Mouse (Mus musculus) heart, postnatal 14 days (tissue): ENCODE data around the gene Wipi1. TPM values are rescaled to one million over a fixed set of nuclear protein-coding genes. Genes with fewer than 3 reads are reported as not detected.

Source experiments
- DNase-seq, 2 experiments: peaks; one replicate each; pipeline ENCODE4 v3.0.0; 2021 to 2022
- intact Hi-C: fragments of 180-260 bp; cut with DNase I; formaldehyde crosslinking; loops from one replicate; pipeline ENCODE4 v1.15.1; 2025
- total RNA-seq, 2 experiments: library from RNA; stranded (reverse); gene quantifications; 2 replicates each; pipeline ENCODE4 v1.2.3; 2021

Wipi1 gene
- total RNA-seq, 2 experiments from 2014 or later: 98.4 to 101 TPM

DNA sequence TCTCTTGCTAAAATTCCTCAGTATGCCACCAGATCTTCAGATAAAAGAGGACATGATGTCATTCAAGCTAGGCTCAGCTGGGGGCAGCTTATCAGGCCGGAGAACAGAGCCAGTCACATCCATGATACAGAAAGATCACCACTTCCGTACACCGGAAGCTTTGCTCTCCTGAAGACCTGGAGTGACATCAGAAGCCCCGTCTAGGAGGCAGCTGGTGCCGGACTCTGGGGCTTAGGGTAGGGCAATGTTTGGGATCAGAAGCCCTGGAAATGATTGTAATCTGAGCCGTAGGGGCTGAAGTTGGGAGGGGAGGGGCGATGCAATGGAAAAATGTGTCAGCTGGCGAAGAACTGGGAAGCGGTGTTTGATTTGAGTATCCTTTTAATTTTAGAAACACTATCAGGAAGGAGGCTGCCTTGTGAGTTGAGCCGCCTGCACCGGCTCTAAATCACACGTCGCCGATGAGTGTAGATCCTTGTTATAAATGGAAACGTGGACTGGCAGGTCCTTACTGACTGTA, 10.8 kb upstream of the Wipi1 start:
- intact Hi-C loops: loop anchor here (5.0 kb wide), 1 partner anchor 380 kb away; no protein-coding TSS in a partner anchor
- peak; percentile 28 to 29 for DNase-seq

DNA sequence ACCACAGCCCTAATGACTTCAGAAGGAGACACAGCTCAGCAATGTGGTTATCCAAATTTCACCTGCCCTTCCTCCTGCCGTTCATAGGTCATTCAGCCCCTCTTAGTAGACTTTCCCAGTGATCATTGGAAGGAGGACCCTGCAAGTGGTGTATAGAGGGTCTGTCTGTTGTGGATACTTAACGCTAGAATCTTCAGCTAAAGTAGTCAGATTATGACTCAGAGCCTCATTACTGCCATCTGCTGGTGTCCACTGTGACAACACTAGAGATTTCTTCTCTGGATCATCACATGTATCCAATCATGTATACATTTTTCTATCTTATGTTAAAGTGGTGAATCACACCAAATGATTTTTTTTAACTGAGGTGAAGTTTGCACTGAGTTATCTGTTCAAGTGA, 9.4 kb upstream of the Wipi1 start:
- intact Hi-C loops: loop anchor here (2.0 to 5.0 kb wide), 2 partner anchors 240 to 379 kb away; no protein-coding TSS in a partner anchor
- DNase-seq: peak; percentile 56 to 75

DNA sequence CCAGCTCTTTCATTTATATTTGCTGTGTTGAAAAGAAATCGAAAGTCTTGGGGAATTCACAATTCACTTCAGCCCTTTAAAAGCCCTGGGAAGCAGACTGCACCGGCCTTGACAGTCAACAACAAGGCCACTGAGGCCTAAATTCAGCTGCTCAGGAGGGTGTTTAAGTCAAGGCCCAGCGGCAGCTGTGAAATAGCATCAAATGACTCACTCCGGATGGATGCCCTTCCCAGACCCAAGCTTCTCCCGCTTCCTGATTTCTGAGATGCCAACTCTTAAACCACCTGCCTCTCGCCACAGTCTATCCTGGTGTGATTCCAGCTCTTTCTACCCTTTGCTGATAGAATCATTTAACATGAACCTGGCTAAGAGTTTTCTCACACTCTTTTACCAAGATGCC, 8.6 kb upstream of the Wipi1 start:
- no peak for DNase-seq
- intact Hi-C loops: loop anchor here (2.0 to 5.0 kb wide), 2 partner anchors 240 to 378 kb away; no protein-coding TSS in a partner anchor

DNA sequence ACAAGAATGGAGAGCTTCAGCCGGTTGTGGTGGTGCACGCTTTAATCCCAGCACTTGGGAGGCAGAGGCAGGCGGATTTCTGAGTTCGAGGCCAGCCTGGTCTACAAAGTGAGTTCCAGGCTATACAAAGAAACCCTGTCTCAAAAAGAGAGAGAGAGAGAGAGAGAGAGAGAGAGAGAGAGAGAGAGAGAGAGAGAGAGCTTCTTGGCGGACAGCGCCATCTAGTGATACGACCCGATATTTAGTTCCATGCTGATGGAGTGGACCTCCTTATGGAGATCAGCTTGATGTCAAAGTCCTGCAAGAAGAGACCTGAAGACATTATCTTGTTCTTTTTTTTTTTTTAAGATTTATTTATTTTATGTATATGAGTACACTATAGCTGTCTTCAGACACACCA, 7.3 kb upstream of the Wipi1 start:
- intact Hi-C loops: loop anchor here (5.0 kb wide), 1 partner anchor 287 kb away; no protein-coding TSS in a partner anchor
- peak; percentile 65 to 81 for DNase-seq

DNA sequence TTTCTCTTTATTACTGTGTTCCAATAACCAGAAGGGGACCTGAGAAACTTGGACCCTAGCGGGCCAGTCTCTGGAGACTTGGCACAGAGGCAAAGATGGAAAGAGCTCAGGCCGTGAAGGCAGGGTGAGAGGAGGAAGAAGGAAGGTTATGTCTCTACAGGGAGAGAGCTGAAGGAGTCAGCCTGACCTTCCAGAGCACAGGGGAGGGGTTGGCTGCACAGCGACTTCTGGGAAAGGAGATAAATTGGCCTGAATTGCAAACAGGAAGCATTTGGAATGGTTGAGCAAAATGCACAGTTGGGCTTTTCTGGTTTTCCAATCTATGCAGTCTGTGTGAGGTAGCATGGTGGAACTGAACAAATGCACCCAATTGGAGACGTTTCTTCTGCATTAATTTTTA, 5.0 kb upstream of the Wipi1 start:
- DNase-seq: no peak
- intact Hi-C loops: loop anchor here (5.0 kb wide), 1 partner anchor 284 kb away; no protein-coding TSS in a partner anchor

DNA sequence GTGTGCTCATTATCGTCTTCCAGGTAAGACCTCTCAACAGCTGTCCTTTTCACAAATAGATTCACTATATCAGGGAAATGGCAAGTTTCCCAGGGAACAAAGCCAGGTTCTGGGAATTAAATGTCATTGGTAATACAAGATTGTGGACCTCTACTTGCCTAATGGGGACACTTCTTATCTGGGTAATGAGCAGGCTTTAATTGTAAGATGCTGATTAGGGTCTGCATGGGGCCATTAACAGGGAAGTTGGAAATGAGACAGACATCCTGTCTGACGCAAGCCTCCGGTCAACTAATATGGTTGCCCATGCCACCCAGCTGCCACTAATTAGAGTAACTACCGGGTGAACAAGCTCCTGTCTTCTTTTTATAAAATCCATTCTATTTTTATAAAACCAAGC, 4.6 kb upstream of the Wipi1 start:
- no peak for DNase-seq
- intact Hi-C loops: loop anchor here (5.0 kb wide), 1 partner anchor 284 kb away; no protein-coding TSS in a partner anchor

DNA sequence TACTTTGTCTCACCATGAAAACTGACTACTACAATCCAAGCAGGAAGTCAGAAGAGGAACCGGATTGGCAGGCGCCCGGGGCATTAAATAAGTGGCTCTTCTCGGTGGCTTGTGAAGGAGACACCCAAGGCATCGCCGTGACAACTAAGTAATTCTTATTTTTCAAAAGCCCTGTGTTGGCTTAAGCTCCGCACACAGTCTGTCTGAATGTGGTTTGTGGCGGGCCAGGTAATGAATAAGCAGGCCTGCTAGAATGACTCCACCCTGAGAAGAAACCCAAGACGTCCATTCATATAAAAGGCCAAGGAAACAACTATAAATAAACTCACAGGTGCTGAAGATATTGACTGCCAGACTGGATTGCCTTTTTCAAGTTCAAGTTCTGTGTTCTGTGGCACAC, 3.5 kb upstream of the Wipi1 start:
- DNase-seq: no peak

DNA sequence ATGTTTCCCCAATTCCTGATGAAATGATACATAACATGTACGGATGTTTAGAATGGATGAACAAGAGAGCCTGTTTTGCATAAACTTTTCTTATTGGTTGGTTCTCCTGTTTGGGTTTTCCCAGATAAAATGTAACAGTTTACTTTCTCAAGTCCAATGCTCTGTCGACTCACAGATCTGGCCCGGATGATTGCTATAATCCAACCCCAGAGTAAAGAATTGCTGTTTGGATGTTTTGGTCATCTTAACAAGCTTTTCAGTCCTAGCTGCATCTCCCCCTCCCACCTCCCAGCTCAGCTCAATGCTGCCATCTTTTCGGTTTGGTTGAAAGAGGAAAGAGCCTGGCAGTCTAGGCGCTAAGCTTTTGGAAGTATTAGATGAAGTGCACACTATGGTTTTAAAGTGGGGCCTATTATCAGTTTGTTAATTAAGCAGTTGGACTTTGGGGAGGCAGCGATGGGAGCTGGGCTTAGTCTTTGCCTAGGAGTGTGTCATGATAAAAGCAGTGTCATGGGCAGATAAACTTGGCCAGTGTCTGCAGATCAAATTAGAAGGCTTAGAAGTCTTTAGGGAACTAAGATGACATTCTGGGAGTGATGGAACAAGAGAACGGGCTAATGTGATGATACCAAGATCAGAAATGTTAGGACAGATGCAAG, 1.2 kb upstream of the Wipi1 start:
- DNase-seq: no peak
- intact Hi-C loops: no loop called here

More for the DNA sequence above, 3.5 kb upstream of the Wipi1 start:
- intact Hi-C loops: loop anchor here (5.0 kb wide), 1 partner anchor 283 kb away; no protein-coding TSS in a partner anchor

DNA sequence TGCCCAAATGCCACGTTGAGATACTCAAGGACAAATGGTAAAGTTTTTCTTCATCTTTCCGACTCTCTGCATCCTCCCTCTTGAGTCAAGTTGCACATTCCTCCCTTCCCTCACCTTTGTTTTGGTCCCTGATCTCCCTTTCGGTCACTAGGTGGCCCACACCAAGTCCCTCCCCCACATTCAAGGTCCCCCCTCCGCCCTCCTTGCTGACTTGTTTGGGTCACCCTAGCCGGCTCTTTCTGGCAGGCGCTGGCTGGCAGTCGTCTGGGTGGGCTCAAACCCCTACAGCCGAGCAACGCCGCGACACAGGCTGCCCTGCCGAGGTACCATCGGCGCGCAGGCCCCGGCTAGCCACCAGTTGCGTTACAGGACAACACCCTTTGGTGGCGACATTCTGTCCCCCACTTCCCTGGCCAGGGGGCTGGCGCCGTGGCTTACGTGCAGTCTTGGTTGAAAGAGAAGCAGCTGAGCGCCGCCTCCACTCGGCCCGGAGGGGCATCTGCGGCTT, 918 bp downstream of the Wipi1 start:
- no peak for DNase-seq
- intact Hi-C loops: no loop called here

DNA sequence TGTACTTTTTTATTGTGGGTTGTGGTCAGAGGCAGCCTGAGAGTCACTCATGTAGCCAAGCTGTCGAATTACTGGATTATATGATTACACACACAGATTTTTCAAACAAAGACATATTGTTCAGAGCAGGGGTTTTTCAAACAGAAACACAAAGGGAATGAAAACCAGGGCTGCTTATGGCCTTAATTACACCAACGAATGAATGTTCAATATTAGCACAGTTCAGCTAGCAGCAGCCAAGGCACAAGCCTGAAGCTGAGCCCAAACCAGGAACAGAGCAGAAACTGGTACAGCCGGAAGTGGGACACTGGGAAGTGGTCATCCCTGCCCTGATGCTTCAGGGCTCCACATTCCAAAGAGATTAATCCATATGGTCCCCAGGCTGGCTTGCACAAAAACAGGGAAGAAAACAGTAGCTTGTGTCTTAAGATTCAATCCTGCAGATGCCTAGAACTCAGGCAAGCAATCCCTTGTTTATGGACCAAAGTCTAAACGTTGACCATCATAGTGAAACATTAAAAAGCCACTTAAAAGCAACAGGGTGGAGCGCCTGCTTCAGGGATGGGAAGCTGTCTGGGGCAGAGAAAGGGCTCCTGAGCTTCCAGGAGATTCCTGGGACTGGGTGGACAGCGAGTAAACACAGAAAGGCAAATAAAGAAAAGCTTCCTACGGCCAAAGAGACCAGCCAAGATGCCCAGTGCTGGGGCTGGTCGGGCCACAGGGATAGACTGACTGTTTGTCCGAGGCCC, 1.5 kb downstream of the Wipi1 start:
- intact Hi-C loops: no loop called here
- DNase-seq: no peak

DNA sequence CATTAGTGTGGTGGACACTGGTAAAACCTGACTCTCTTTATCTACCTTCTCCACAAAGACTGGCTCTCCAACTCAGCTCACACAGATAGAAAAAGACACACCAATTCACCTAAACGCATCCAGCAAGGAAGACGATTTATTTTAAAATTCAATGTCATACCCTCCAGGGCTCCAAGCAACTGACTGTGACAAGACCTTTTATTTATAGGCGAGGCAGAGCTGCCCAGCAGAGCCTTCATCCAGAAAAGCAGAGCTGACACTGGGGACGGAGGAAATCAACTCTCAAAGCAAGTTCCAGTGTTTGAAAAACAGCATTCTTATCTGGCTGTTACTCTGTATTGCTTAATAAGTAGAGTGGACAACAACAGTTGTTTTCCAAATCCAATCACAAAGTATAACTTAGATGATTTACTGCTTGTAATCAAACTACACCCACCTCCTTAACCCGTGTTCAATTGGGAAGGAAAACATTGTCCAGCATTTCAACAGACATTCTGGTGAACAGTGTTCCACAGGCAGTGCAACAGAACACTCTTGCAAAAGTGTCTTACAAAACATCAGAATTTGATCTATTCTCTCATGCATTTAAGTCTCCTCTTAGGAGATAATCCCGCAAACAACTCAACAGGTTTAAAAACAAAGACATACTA, 2.7 kb downstream of the Wipi1 start:
- intact Hi-C loops: no loop called here
- DNase-seq: no peak

DNA sequence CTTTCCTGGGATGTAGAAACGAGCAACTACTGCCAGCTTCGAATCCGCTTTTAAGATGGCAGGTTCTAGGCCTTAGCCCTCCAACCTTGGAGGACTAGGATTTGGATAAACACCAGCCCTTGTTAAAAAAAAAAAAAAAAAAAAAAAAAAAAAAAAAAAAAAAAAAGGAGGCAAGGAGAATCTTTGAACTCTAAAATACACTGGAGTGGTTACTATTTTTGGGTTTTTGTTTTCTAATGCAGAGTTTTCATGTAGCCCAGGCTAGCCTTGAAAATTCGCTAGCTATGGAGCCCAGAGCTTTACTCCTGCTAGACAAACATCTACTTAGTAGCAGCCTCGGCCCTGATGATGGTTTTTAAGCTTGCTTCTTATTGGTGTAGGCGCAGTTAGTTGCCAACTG, 4.2 kb downstream of the Wipi1 start:
- intact Hi-C loops: no loop called here
- no peak for DNase-seq

DNA sequence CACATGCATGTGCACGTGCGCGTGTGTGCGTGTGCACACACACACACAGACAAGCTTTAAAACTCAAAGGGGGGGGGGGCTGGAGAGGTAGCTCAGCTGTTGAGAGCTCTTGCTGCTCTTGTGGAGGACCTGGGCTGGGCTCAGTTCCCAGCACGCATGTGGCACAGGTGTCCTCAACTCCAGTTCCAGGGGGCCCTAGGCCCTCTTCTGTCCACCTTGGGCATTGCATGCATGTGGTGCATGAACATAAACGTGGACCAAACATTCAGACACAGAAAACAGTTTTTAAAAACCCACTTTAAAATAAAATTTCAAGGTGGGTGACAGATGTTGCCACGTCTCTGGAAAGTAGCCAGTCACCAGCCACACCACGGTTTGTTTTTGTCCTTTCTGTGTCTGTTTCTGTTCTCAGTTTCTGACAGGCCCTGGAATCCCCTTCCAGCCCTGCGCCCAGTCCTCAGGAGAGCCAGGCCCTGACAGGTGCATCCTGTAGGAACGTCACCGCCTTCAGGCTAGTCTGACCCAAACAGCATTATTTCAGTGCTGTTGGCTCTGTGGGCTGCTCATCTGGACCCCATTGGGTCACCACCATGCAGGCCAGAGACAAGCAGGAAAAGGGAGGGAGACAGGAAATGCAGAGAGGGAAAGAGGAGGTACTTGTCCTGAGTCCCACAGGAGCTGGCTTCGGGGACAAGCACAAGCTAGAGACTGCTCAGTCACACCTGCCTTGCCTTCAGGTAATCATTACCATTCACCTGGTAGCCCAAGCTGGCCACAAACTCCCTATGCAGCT, 12.8 kb downstream of the Wipi1 start:
- no peak for DNase-seq

DNA sequence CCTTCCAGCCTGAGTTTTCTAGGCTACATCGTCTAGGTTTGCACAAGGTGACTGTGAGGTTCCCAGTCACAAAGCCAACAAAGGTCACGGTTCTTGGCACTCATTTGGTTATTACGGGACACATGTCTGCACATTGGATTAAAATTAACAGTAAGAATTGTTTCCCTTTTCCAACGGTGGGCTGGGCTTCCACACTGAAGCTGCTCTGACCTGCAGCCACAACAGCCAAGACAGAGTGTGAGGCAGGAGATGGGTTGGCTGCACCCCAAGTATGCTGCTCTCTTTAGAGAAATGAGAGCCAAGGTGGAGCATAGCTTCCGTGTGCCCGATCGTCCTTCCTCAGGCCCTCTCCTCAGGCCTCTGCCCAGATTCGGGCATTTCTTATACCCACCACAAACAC, 17.0 kb downstream of the Wipi1 start:
- intact Hi-C loops: no loop called here
- peak; percentile 31 to 40 for DNase-seq

More for the DNA sequence above, 12.8 kb downstream of the Wipi1 start:
- intact Hi-C loops: no loop called here

DNA sequence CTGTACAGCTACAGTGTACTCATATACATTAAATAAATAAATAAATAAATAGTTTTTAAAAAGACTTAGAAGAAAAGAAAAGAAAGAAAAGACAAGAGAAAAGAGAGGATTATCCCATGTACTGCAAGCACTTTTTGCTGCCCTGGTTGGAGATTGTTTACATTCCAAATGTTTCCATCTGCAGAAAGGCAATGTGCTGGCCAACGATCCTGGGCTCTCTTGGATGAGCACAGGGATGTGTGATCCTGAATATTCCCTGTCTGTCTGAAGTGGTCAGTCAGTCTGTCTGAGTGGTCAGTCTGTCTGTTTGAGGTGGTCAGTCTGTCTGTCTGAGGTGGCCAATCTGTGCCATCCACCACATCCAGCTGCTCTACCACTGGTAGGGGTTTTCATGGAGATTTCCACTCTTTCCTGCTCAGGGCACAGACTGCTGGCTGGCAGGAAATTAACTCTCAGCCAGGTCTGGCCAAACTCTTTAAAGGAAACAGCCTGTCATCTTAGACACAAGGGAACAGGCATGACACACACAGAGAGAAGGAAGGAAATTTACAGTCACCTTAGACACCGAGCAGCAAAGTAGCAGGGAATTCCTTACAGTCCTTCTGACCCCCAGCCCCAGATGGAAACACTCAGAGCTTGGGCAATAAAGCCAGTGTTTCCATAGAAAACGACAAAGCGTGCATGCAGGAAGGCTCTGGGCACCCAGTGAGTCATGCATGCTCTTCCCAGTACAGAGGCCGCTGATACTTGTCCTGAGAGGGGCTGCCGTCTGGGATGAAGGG, 18.4 kb downstream of the Wipi1 start:
- DNase-seq: no peak
- intact Hi-C loops: no loop called here

DNA sequence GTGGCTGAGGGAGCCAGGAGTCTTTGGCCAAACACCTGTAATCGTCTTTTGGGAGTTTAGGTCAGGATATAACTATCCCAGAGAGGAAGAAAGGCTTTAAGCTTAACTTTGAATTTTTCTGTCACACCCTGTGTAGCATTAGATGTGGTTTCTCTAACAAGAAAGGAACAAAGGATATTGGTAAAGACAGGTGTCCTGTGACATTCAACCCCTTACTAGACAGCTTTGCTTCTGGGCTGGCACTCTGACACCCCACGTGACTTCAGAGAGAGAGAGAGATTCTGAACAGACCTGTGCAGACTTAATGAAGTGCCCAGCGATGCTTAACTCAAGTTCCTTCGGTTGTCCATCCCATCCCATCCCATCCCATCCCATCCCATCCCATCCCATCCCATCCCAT, 20.3 kb downstream of the Wipi1 start:
- DNase-seq: no peak
- intact Hi-C loops: no loop called here

DNA sequence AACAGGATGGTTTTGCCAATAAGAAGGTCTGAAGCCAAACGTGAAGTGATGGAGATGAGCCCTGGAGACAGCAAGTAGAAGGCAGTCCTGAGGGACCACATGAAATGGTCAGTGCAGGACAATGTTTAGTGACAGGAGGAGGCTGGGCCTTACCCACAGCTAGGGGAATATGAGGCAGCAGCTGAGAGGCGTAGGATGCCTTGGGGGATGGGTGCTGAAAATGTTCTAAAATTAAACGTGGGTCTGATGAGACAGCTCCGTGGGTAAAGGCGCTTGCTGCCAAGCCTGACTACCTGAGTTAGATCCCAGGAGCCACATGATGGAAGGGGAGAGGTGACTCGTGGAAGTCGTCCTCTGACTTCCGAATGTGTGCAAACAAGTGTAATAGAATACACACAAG, 21.8 kb downstream of the Wipi1 start:
- DNase-seq: peak in 1 of 2 experiments; percentile 43

DNA sequence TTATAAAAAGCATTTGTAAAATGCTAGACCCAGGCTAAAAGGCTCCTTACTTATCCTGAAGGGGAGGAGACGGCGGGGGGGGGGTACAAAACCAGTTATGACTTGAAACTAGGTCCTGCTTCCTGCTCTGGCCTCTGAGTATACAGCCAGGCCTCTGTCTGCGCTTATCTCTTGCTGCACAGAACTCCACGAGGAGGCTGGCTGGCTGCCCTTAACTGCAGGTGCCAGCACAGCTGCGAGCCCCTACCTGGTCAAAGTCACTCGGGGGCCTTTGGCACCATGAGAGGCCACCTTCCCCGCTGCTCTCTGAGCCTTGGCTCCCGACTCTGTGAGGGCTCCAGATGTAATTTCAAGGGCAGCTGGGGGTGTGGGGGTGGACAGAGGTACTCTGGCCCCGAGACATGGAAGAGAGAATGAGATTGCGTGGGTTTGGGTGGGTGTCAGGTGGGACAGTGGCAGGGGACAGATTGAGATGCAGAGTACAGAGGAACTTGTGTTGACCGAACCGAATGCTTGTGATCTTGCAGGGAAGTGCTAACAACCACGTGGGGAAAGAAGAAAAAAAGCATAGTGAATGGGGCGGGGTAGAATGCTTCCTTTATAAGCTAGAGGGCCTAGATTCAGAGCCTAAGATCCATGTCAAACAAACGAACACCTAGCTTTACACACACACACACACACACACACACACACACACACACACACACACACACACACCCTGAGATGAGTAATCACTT, 24.0 kb downstream of the Wipi1 start:
- peak; percentile 69 to 75 for DNase-seq
- intact Hi-C loops: no loop called here

More for the DNA sequence above, 21.8 kb downstream of the Wipi1 start:
- intact Hi-C loops: no loop called here
